Mouse (Mus musculus) left cerebral cortex, adult 9 months (tissue): Measurements from ENCODE around the gene Ago3.
A peak's percentile ranks its signal among the peaks of the same experiment; 100 is the strongest.

Experiments used
- DNase-seq, 2 experiments: peaks; one replicate each; pipeline ENCODE4 v3.0.0; 2022; ENCODE audit warnings: low spot score in 2 of 2

The Ago3 gene

GRCm38 (mm10) chr4:126310344-126310743 lies 119.0 kb downstream of the Ago3 start:
- DNase-seq: no peak

GRCm38 (mm10) chr4:126309922-126310309 lies 119.4 kb downstream of the Ago3 start:
- peak; percentile 52 to 90 for DNase-seq

DNA sequence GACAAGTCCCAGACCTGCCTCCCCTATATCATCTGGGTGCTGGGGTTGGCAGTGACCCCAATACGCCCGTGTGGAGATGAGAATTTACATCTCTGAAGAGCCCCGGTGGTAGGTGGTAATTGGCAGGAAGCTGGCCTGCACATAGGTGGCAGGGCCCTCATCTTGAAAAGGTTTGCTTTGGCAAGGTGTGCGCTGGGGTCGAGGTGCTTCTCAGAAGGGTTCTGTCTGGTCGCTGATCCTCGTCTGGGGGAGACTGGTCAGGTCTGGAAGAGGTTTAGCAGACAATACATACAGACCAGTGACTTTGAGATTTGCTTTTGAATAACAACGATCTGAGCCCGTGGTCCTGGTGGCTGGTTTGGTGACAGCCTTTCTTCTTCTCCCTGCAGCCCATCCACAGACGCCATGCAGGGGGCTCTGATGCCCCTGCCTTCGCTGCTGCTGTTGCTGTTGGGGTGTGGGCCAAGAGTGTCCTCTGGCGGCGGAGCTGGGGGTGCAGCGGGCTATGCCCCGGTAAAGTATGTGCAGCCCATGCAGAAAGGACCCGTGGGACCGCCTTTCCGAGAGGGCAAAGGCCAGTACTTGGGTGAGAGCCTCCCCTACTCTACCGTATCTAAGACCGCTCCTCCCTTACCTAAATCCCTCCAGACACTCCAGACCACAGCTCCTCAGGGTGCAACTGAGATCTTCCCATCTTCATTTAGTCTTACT lies 120.0 kb downstream of the Ago3 start:
- no peak for DNase-seq

- DNase-seq: no peak
These were observed 122.5 kb downstream of the Ago3 start for GRCm38 (mm10) chr4:126306827-126307226.

GRCm38 (mm10) chr4:126306058-126306457 lies 123.3 kb downstream of the Ago3 start:
- DNase-seq: no peak

DNA sequence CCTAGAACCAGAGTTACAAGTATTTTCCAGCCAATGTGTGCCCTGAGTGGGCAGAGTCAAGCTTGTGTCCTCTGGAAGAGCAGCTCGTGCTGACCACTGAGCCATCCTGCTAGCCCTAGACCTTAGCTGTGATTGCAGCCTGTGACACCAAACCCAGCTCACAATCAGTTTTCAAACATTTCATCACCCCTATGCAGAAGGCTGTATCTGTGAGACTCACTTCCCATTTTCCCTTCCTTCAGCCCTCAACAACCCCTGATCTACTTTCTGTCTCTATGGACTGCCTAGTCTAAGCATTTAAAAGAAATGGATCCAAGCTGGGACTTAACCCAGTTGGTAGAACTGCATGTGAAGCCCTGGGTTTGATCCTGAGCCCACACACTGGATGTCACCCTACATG lies 123.9 kb downstream of the Ago3 start:
- DNase-seq: no peak

- DNase-seq: no peak
These were observed 125.5 kb downstream of the Ago3 start for GRCm38 (mm10) chr4:126303877-126304276.

GRCm38 (mm10) chr4:126301584-126302309 lies 127.6 kb downstream of the Ago3 start:
- no peak for DNase-seq

GRCm38 (mm10) chr4:126300916-126301583 lies 128.3 kb downstream of the Ago3 start:
- no peak for DNase-seq

DNA sequence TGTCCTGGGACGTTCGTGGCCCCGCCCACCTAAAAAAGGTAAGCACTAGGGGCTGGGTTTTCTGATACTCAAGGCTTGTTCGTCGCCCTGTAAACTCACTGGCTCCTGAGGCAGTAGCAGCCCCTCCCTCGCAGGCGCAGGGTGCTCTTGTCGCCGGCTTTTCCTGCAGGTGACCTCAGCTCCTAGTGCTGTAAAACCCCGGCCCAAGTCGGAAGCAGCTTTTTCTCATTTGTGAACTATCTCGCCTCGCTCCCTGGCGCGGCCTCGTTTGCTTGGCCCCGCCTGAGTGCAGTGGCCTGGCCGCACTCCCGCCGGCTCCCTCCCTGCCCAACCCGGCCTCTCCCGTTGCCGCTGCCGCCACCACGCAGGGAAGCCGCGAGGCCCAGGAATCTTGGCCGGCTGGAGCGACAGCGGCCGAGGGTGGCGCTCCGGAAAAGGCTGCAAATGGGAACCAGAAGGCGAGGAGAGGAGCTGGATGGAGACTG lies 132.7 kb downstream of the Ago3 start:
- no peak for DNase-seq

GRCm38 (mm10) chr4:126295937-126296336 lies 133.4 kb downstream of the Ago3 start:
- DNase-seq: no peak

DNA sequence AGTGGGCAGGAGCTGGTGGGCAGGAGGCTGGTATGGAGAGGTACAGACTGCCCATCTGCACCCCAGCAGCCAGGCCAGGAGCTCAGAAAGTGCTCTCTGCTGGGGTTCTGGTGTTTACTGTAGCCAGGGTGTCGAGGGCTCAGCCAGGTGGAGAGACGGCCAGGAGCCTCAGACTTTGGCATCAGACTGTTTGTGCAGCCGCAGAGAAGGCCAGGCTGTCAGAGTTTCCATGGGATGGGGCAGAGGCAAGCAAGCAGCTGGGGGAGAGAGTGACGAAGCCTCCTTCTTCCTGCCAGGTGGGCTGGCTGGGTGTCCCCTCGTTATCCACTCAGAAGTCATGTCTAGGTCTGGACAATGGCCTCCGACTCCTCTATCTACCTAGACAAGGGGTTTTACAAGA lies 134.2 kb downstream of the Ago3 start:
- no peak for DNase-seq

DNA sequence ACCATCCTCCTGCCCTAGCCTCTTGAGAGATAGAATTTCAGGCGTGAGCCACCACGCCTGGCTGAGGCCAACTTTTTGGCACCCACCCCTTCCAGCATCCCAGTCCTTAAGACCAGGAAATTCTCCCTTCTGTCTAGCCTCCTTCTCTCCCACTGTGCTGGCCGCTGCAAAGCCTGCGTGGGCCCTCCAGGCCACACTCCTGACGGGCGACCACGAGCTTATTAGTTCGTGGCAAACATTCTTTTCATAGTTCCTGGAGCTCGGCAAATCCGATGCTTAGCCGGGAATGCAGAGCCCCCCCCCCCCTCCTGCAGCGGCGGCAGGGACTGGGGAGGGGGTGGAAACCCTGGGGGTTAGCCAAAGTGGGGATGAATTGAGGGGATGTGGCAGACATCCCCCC lies 138.2 kb downstream of the Ago3 start:
- no peak for DNase-seq

DNA sequence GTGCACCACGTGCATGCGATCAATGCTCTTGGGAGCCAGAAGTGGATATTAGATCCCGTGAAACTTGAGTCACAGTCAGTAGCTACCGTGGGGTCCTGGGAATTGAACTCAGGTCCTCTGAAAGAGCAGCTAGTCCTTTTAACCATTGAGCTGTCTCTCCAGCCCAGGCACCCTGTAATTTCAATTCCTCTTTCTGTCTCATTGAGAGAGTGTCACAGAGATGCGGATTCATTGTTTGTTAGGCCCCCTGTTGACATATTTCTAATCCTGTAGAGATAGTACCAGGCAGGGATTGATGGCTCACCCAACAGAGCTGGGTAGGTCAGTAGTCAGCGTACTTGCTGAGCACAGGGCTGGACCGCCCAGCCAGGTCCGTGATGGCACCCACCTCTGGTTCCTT lies 139.0 kb downstream of the Ago3 start:
- no peak for DNase-seq

GRCm38 (mm10) chr4:126288085-126288666 lies 141.2 kb downstream of the Ago3 start:
- no peak for DNase-seq

GRCm38 (mm10) chr4:126287302-126287995 lies 141.9 kb downstream of the Ago3 start:
- DNase-seq: no peak

- DNase-seq: no peak
These were observed 142.9 kb downstream of the Ago3 start, which contains the start of gene Col8a2 for GRCm38 (mm10) chr4:126286492-126286891. Gene Col8a2, plus strand, starts transcription at chr4:126286793.

DNA sequence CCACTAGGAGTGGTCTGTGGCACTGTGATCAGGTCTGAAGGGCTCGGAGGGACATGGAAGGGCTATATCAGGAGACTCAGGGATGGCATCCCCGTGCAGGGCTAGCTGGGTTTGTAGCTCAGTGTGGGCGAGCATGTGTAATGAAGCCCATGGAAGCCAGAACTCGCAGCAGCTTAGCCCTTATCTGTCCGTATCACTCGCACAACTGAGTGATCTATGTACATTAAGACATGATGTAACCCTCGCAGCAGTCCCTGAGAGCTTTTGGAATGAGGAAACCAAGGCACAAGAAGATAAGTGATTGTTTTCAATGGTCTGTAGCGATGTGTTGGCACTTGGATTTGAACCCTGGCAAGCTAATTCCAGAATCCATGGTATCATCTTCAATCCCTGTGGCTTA lies 145.8 kb downstream of the Ago3 start:
- no peak for DNase-seq

DNA sequence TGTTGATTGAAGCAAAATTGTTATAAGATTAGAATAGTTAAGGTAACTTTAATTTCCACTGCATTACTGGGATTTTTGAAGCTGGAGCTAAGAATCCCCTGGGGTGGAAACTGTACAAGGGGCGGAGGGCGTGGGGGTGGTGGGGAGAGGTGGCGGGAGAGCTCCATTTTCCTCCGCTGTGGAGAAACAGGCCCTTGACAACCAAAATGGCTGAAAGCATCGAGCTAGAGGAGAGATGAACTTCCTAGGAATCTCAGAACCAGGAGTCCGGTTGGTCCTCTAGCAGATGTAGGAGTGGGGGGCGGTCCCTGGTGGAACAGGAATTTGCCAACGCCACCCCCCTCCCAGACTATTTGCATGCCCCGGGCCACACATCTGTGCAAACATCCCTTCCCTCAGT lies 147.7 kb downstream of the Ago3 start:
- no peak for DNase-seq
